In the genomic region with DNA sequence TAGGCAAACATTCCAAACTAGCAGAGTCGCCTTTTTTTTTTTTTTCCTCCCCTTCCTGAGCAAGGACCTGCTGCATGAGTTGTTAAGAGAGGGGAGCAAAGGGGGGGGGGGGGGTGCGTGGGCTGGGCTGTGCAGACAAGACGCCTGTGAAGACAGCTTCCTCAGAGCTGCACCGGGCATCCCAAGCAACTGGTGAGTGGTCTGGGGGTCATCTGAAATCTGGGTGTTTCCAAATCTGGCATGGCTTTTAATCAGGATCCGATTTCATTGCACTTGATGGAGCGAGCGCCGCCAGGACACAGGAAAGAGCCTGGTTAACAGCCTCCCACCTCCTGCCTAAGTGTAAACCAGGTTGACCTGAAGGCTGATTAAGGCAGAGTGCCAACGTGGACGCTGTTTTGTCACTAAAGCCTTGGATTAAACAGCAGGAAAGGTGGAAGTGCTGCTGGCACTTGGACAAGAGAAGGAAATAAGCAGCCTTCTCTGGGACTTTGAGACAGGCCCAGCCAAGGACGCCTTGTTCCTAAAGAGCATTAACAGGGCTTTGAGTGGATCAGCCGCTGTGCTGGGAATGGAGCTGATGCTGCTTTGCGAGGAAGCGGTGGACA, we compare ENCODE assay signal across 12 mouse cellular contexts.
A peak's percentile ranks its signal among the peaks of the same experiment; 100 is the strongest.
DNase-seq lines count a peak whose midpoint lies in the region; ATAC-seq and TF ChIP-seq lines count a peak whose summit lies in the region.
"Had no signal": no experiment of that assay in that cellular context is flagged by ENCODE, and none has a peak within 500 bp of the region (broad histone marks: within the 10 kb centered on the region; RNA-seq: fewer than 3 reads in every experiment).

No protein-coding gene starts in this region.

- no peaks in the 10 kb centered on the region for H3K27me3 ChIP-seq in kidney, embryonic 16.5 days (ENCODE audit: insufficient read depth, low read length)
- no peaks in the 10 kb centered on the region for H3K27me3 ChIP-seq in embryonic facial prominence, embryonic 13.5 days
- H3K27me3 ChIP-seq in limb, embryonic 14.5 days (ENCODE audit: control insufficient read depth, insufficient read depth, low read length) = no peaks in the 10 kb centered on the region
- H3K27me3 ChIP-seq: liver, embryonic 12.5 days had no signal

- ATAC-seq in kidney, embryonic 16.5 days (ENCODE audit: low FRiP score, low TSS enrichment) = peak; percentile 86; the same call in 1 of the 2 replicates
- no peak for ATAC-seq in embryonic facial prominence, embryonic 13.5 days (ENCODE audit: insufficient number of reproducible peaks, insufficient read depth, low FRiP score, low TSS enrichment, low read depth)
- ATAC-seq in limb, embryonic 14.5 days (ENCODE audit: low FRiP score, low read depth) = peak; percentile 34; the same call in 1 of the 2 replicates
- ATAC-seq: forebrain, embryonic 15.5 days; liver, embryonic 12.5 days had no signal

- H3K9ac ChIP-seq in kidney, embryonic 16.5 days (replicated peaks; ENCODE audit: low read length) = no peak overlapping the region; the same call in 1 of the 2 replicates
- H3K9ac ChIP-seq in embryonic facial prominence, embryonic 13.5 days = no peak overlapping the region
- peak overlapping the region; percentile 34 for H3K9ac ChIP-seq in limb, embryonic 14.5 days (ENCODE audit: low read depth, low read length, severe bottlenecking)
- H3K9ac ChIP-seq: forebrain, embryonic 15.5 days; liver, embryonic 12.5 days had no signal

- no peaks in the 10 kb centered on the region for H3K36me3 ChIP-seq in kidney, embryonic 16.5 days (ENCODE audit: insufficient read depth, low read length)
- H3K36me3 ChIP-seq in embryonic facial prominence, embryonic 13.5 days = no peaks in the 10 kb centered on the region
- no peaks in the 10 kb centered on the region for H3K36me3 ChIP-seq in limb, embryonic 14.5 days (ENCODE audit: control insufficient read depth, insufficient read depth, low read length)
- H3K36me3 ChIP-seq: forebrain, embryonic 15.5 days; liver, embryonic 12.5 days had no signal

- H3K4me3 ChIP-seq in kidney, embryonic 16.5 days (ENCODE audit: low read length) = peak overlapping the region; percentile 15; the same call in 1 of the 2 replicates
- no peak overlapping the region for H3K4me3 ChIP-seq in embryonic facial prominence, embryonic 13.5 days
- H3K4me3 ChIP-seq in limb, embryonic 14.5 days (replicated peaks; ENCODE audit: low read length) = peak overlapping the region; percentile 15; the same call in 1 of the 2 replicates
- H3K4me3 ChIP-seq: forebrain, embryonic 15.5 days; liver, embryonic 12.5 days; myocyte had no signal

- peak; percentile 31 for DNase-seq in embryo, embryonic 11 days
- no peak for DNase-seq in embryo, embryonic 10 days (ENCODE audit: low spot score)
- no peak for DNase-seq in kidney, adult 18-20 months
- peak; percentile 13 for DNase-seq in limb, embryonic 14.5 days (ENCODE audit: low spot score)
- DNase-seq in urinary bladder, postnatal 4 days (ENCODE audit: low spot score in 2 of 2) = no peak
- no peak for DNase-seq in lung, postnatal 4 days
- DNase-seq: kidney, postnatal 36 days had no signal

- 18% methylated on average over 14 of the region's 14 CpGs for WGBS in kidney, embryonic 16.5 days
- WGBS in embryonic facial prominence, embryonic 13.5 days = 35% methylated on average over 14 of the region's 14 CpGs
- 16% methylated on average over 14 of the region's 14 CpGs for WGBS in limb, embryonic 14.5 days

- no peak for TF ChIP-seq POLR2A in limb, embryonic 14.5 days (IDR thresholded peaks at IDR 0.05; ENCODE audit: borderline replicate concordance, extremely low read depth, insufficient read depth, insufficient read length)

- H3K27ac ChIP-seq in kidney, embryonic 16.5 days (ENCODE audit: low read length) = no peak overlapping the region
- no peak overlapping the region for H3K27ac ChIP-seq in embryonic facial prominence, embryonic 13.5 days
- H3K27ac ChIP-seq in limb, embryonic 14.5 days (replicated peaks; ENCODE audit: low read depth, low read length) = no peak overlapping the region
- H3K27ac ChIP-seq: forebrain, embryonic 15.5 days; liver, embryonic 12.5 days had no signal

- peak overlapping the region; percentile 44 for H3K4me2 ChIP-seq in kidney, embryonic 16.5 days (replicated peaks; ENCODE audit: low read depth, low read length)
- H3K4me2 ChIP-seq in embryonic facial prominence, embryonic 13.5 days = peak overlapping the region; percentile 9; the same call in 1 of the 2 replicates
- H3K4me2 ChIP-seq in limb, embryonic 14.5 days (replicated peaks; ENCODE audit: low read depth, low read length, severe bottlenecking) = peak overlapping the region; percentile 39
- H3K4me2 ChIP-seq: forebrain, embryonic 15.5 days; liver, embryonic 12.5 days had no signal

- H3K4me1 ChIP-seq in kidney, embryonic 16.5 days (ENCODE audit: insufficient read depth, low read length) = 0 out of 2 replicates have a peak, but pooled peaks cover 7% of the 10 kb centered on the region
- H3K4me1 ChIP-seq in embryonic facial prominence, embryonic 13.5 days = 0 out of 2 replicates have a peak, but pooled peaks cover 3% of the 10 kb centered on the region
- H3K4me1 ChIP-seq in limb, embryonic 14.5 days (ENCODE audit: control insufficient read depth, insufficient read depth, low read length) = no peaks in the 10 kb centered on the region
- H3K4me1 ChIP-seq: liver, embryonic 12.5 days had no signal

- H3K9me3 ChIP-seq in kidney, embryonic 16.5 days (ENCODE audit: low read length) = no peaks in the 10 kb centered on the region
- H3K9me3 ChIP-seq in embryonic facial prominence, embryonic 13.5 days = no peaks in the 10 kb centered on the region
- no peaks in the 10 kb centered on the region for H3K9me3 ChIP-seq in limb, embryonic 14.5 days (ENCODE audit: control insufficient read depth, low read length)
- H3K9me3 ChIP-seq: forebrain, embryonic 15.5 days; liver, embryonic 12.5 days had no signal

Comparison
In these comparisons a context has a peak if more than half of its experiments do, and no peak if none do; other contexts are left out.
1. DNase-seq: peak in embryo, embryonic 11 days (single experiment) and limb, embryonic 14.5 days (single experiment); none in embryo, embryonic 10 days (single experiment), kidney, adult 18-20 months (single experiment), urinary bladder, postnatal 4 days (0 of 2) and lung, postnatal 4 days (0 of 2).
2. Peak in every context shown above with its lines, with median percentiles within 50 percentile points of each other: H3K4me2 ChIP-seq.